Mouse (Mus musculus) embryonic fibroblast, embryonic 13.5 days (primary cell): ENCODE measurements at regions not wholly inside any gene's neighbourhood (a gene's known extent, or its start where the extent isn't known, plus 50 kb on each side); places are given as distances from the start of the nearest gene placed in this dataset.

Source experiments
- H3K27ac ChIP-seq: 2 replicates; pipeline ENCODE4 v1.5.1; 2012; ENCODE audit warnings: low read length, control low read depth, inconsistent platforms; ENCODE audit not compliant: insufficient read depth
- H3K4me1 ChIP-seq: 2 replicates; pipeline ENCODE4 v1.6.1; 2011; ENCODE audit warnings: low read length; ENCODE audit not compliant: control insufficient read depth, insufficient read depth
- H3K4me3 ChIP-seq: 2 replicates; pipeline ENCODE4 v1.5.1; 2011; ENCODE audit warnings: mild to moderate bottlenecking, control low read depth, low read length; ENCODE audit not compliant: insufficient read depth
- CTCF ChIP-seq: IDR thresholded peaks from 2 replicates; pipeline ENCODE4 v1.5.1; 2011; ENCODE audit warnings: mild to moderate bottlenecking, control low read depth, low read length, moderate library complexity, borderline replicate concordance; ENCODE audit not compliant: insufficient read depth
- POLR2A ChIP-seq: IDR thresholded peaks from 2 replicates; pipeline ENCODE4 v1.6.1; 2011; ENCODE audit warnings: low read depth, mild to moderate bottlenecking, control low read depth, low read length, moderate library complexity

GRCm38 (mm10) chr12:26679887-26680567, 211.0 kb downstream of the Cmpk2 start:
- no peak for TF ChIP-seq POLR2A
- TF ChIP-seq CTCF: no peak
- Histone ChIP-seq H3K27ac (no peak overlapping the region), H3K4me1 (no peaks in the 10 kb centered on the region), H3K4me3 (no peak overlapping the region)

- no peak overlapping the region for H3K27ac ChIP-seq
- H3K4me1 ChIP-seq: no peaks in the 10 kb centered on the region
- TF ChIP-seq POLR2A (no peak), CTCF (no peak)
- no peak overlapping the region for H3K4me3 ChIP-seq
These were observed 196.5 kb downstream of the Cmpk2 start for GRCm38 (mm10) chr12:26665466-26665865.

DNA sequence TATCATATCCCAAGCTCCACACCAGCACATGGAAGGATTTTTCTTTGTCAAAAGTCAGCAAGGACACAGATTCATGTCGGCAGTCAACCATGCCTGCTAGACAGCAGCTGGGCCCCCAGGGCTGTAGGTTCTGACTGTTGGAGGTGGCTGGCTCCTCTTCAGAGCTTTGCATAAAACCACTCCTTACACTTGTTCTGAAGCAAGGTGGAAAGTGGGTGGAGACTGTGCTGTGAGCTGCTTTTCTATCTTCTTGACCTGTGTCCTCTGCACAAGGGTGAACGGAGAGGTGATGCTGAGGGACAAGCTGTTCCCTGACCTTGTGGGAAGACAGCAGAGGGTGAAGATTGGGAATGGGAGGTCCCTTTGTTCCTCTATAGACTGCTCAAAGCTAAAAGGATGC, 185.2 kb downstream of the Cmpk2 start:
- Histone ChIP-seq H3K27ac (no peak overlapping the region), H3K4me1 (peaks cover 1% of the 10 kb centered on the region; the same call in 1 of the 2 replicates), H3K4me3 (no peak overlapping the region)
- no peak for TF ChIP-seq POLR2A
- no peak for TF ChIP-seq CTCF

- no peak for TF ChIP-seq CTCF
- TF ChIP-seq POLR2A: no peak
- peaks cover 2% of the 10 kb centered on the region; the same call in 1 of the 2 replicates for H3K4me1 ChIP-seq
- H3K27ac ChIP-seq: no peak overlapping the region
- no peak overlapping the region for H3K4me3 ChIP-seq
These were observed 184.8 kb downstream of the Cmpk2 start for GRCm38 (mm10) chr12:26653781-26654180.

GRCm38 (mm10) chr12:26646141-26646540, 177.1 kb downstream of the Cmpk2 start:
- no peak overlapping the region for H3K27ac ChIP-seq
- no peak overlapping the region for H3K4me3 ChIP-seq
- no peak for TF ChIP-seq CTCF
- no peak for TF ChIP-seq POLR2A
- H3K4me1 ChIP-seq: peaks cover 2% of the 10 kb centered on the region; the same call in 1 of the 2 replicates

DNA sequence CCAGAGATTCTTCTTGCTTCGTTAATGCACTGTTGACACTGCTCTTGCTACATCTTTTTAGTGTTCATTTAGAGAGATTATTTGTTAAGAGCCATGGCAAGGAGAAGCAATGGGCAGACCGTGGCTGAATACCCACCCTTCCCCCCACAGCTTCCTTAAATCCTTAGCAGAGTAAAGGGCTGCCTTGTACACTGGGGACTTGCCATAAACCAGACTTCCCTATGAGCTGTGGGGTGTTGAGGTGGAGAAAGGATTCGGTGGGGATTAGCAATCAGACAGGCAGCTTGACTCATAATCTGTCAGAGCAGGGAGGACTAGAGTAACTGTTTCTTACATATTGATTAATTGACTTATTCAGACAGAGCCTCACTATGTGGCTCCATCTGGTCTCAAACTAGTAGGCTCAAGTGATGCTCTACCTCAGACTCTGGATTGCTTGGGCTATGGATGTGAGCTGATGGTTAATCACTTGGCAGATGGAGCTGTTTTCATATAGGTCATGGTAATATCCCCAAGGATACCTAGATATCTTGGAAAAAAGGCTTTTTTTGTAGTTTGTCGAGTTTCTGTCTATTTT, 166.7 kb downstream of the Cmpk2 start:
- no peak for TF ChIP-seq POLR2A
- no peak for TF ChIP-seq CTCF
- Histone ChIP-seq H3K4me3 (no peak overlapping the region), H3K27ac (no peak overlapping the region), H3K4me1 (no peaks in the 10 kb centered on the region)

- H3K27ac ChIP-seq: no peak overlapping the region
- no peak overlapping the region for H3K4me3 ChIP-seq
- H3K4me1 ChIP-seq: no peaks in the 10 kb centered on the region
- TF ChIP-seq POLR2A (no peak), CTCF (no peak)
These were observed 166.2 kb downstream of the Cmpk2 start for GRCm38 (mm10) chr12:26635253-26635652.

- Histone ChIP-seq H3K4me3 (no peak overlapping the region), H3K4me1 (no peaks in the 10 kb centered on the region), H3K27ac (no peak overlapping the region)
- TF ChIP-seq POLR2A (no peak), CTCF (no peak)
These were observed 162.8 kb downstream of the Cmpk2 start for GRCm38 (mm10) chr12:26631795-26632122.

DNA sequence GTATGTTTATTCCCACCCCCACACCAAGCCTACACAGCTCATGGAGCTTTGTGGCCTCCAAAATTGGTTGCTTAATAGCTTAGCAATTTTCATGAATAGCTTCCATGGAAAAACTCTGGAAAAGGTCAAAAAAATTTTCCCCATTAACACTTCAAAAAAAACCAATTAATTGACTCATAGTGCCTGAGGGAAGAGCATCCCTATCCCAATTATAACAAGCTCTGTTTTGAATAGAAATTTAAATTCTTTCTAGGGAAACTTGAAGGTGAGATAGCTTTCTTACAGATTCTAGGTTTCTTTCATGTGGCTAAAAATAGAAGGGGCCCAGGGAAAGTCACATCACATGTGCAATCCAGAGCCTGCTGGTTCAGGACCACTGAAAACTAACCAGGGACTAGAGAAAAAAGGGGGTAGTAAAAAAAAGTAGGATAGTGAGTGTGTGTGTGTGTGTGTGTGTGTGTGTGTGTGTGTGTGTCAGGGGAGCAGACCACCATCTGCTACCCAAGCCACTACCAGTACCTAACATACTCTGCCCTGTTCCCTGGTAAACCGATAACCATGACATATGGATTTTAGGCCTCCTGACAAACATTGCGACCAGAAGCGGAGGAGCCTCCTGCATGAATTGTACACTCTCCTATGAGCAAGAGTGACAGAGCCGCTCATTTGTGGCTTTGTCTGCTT, 162.2 kb downstream of the Cmpk2 start:
- TF ChIP-seq POLR2A: no peak
- TF ChIP-seq CTCF: no peak
- H3K4me1 ChIP-seq: no peaks in the 10 kb centered on the region
- H3K27ac ChIP-seq: no peak overlapping the region
- H3K4me3 ChIP-seq: no peak overlapping the region

DNA sequence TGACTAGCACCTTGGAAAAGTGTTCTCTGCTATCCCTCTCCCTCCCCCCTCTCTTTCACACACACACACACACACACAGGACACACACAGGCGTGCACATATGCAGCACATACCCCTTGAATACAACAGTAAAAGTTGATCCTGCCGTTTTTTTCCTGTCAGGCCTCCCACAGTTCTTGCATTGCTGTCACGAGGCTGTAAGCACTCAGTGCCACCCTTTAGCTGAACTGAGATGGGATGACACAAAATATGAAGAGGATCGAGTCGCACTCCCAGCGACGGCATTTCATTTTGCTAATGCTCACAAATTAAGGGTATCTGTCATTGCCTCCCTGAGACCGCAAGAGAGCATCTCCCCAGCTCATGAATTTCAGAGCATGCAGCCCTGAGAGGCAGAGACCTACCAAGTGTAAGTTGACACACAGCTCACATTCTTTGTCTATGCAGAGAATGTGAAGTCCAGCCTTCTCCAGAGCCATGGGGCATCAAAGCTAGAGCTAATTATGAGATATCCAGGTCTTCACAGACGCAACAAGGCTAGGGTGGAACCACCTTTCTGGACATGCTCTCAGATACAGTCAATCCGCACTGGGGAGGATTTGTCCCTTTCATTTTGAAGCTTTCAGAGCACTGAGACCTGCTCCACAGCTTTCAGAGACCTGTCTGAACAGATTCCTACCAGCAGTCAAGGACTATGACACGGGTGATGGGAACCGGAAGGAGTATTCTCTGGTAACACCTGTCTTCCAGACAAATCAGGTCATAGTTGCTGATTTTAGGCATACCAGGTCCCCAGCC, 152.3 kb downstream of the Cmpk2 start:
- H3K27ac ChIP-seq: no peak overlapping the region
- no peaks in the 10 kb centered on the region for H3K4me1 ChIP-seq
- TF ChIP-seq POLR2A: no peak
- no peak for TF ChIP-seq CTCF
- H3K4me3 ChIP-seq: no peak overlapping the region
